Comparison of ENCODE assay signal across 19 mouse cellular contexts in genomic region chr8:70517940-70518643, GRCm38 (mm10). TPM values are rescaled to one million over a fixed set of nuclear protein-coding genes. Genes with fewer than 3 reads are reported as not detected.
DNase-seq lines count a peak whose midpoint lies in the region; ATAC-seq and TF ChIP-seq lines count a peak whose summit lies in the region.
"Had no signal": no experiment of that assay in that cellular context is flagged by ENCODE, and none has a peak within 500 bp of the region (broad histone marks: within the 10 kb centered on the region; RNA-seq: fewer than 3 reads in every experiment).

No protein-coding gene starts in this region.

- H3K27me3 ChIP-seq in liver, embryonic 12.5 days (replicated peaks), result no peaks in the 10 kb centered on the region
- H3K27me3 ChIP-seq in ES-Bruce4 (ENCODE audit: control insufficient read depth, insufficient read depth, low read length, poor library complexity, severe bottlenecking), result no peaks in the 10 kb centered on the region
- H3K27me3 ChIP-seq in intestine, embryonic 15.5 days (replicated peaks), result no peaks in the 10 kb centered on the region
- H3K27me3 ChIP-seq: forebrain, embryonic 12.5 days; heart, embryonic 15.5 days had no signal

- WGBS in liver, embryonic 12.5 days (ENCODE audit: insufficient replicate concordance), result 80% methylated on average over 10 of the region's 10 CpGs
- 76% methylated on average over 10 of the region's 10 CpGs for WGBS in intestine, embryonic 15.5 days

- no peaks in the 10 kb centered on the region for H3K9me3 ChIP-seq in liver, embryonic 12.5 days (replicated peaks)
- no peaks in the 10 kb centered on the region for H3K9me3 ChIP-seq in ES-Bruce4 (replicated peaks; ENCODE audit: control insufficient read depth, insufficient read depth, low read length, poor library complexity, severe bottlenecking)
- H3K9me3 ChIP-seq in intestine, embryonic 15.5 days, result no peaks in the 10 kb centered on the region
- H3K9me3 ChIP-seq: forebrain, embryonic 12.5 days; heart, embryonic 10.5 days; heart, embryonic 15.5 days had no signal

- H3K27ac ChIP-seq in liver, embryonic 12.5 days, result 0 out of 2 replicates have a peak overlapping the region, but pooled peaks have one; percentile 22
- no peak overlapping the region for H3K27ac ChIP-seq in ES-Bruce4 (ENCODE audit: insufficient read depth, low read length)
- H3K27ac ChIP-seq in intestine, embryonic 15.5 days, result no peak overlapping the region
- H3K27ac ChIP-seq: forebrain, embryonic 12.5 days; heart, embryonic 10.5 days; heart, embryonic 15.5 days; hindbrain, embryonic 14.5 days had no signal

- no peak overlapping the region for H3K9ac ChIP-seq in liver, embryonic 12.5 days
- peak overlapping the region; percentile 14; the same call in 1 of the 2 replicates for H3K9ac ChIP-seq in ES-Bruce4 (ENCODE audit: low read depth, poor library complexity, severe bottlenecking)
- no peak overlapping the region for H3K9ac ChIP-seq in intestine, embryonic 15.5 days
- H3K9ac ChIP-seq: forebrain, embryonic 12.5 days; heart, embryonic 15.5 days; hindbrain, embryonic 14.5 days had no signal

- ATAC-seq in liver, embryonic 12.5 days, result 0 out of 2 replicates have a peak, but pooled peaks have one; percentile 23
- no peak for ATAC-seq in intestine, embryonic 15.5 days
- ATAC-seq: forebrain, embryonic 16.5 days; intestine, embryonic 16.5 days had no signal

- DNase-seq in liver (no peak), ZHBTc4 (ENCODE audit: low read depth, low spot score) (peak; percentile 75)
- DNase-seq in spleen, adult 12 weeks (ENCODE audit: low spot score), result no peak
- DNase-seq in layer of hippocampus, adult 11-12 months (ENCODE audit: low spot score), result no peak
- DNase-seq: adrenal gland, postnatal 25 days; cerebellum, adult 18-20 months; cerebellum, postnatal 10 days; gastrocnemius, postnatal 10 days; heart, adult 18-20 months; heart, postnatal 14 days had no signal

- H3K36me3 ChIP-seq in liver, embryonic 12.5 days, result peaks cover 70% of the 10 kb centered on the region
- H3K36me3 ChIP-seq in ES-Bruce4 (ENCODE audit: control insufficient read depth, insufficient read depth, low read length, poor library complexity, severe bottlenecking), result peaks cover 43% of the 10 kb centered on the region
- H3K36me3 ChIP-seq in intestine, embryonic 15.5 days, result peaks cover 13% of the 10 kb centered on the region; the same call in 1 of the 2 replicates

- no peak for TF ChIP-seq POLR2A in ES-Bruce4 (IDR thresholded peaks at IDR 0.05; ENCODE audit: insufficient read depth, low read length)

- H3K4me2 ChIP-seq in liver, embryonic 12.5 days, result no peak overlapping the region
- no peak overlapping the region for H3K4me2 ChIP-seq in intestine, embryonic 15.5 days (replicated peaks)
- H3K4me2 ChIP-seq: forebrain, embryonic 12.5 days; heart, embryonic 15.5 days; hindbrain, embryonic 14.5 days had no signal

- no peak for TF ChIP-seq EP300 in ES-Bruce4 (IDR thresholded peaks at IDR 0.05; ENCODE audit: insufficient read depth, low read depth, low read length)

- peaks cover 24% of the 10 kb centered on the region for H3K4me1 ChIP-seq in liver, embryonic 12.5 days
- no peaks in the 10 kb centered on the region for H3K4me1 ChIP-seq in ES-Bruce4 (ENCODE audit: control insufficient read depth, insufficient read depth, low read length)
- peaks cover 10% of the 10 kb centered on the region; the same call in 1 of the 2 replicates for H3K4me1 ChIP-seq in intestine, embryonic 15.5 days (replicated peaks)

- TF ChIP-seq CTCF in ES-Bruce4 (IDR thresholded peaks at IDR 0.05; ENCODE audit: low read depth, low read length), result no peak

- no peak overlapping the region for H3K4me3 ChIP-seq in liver, embryonic 12.5 days
- no peak overlapping the region for H3K4me3 ChIP-seq in ES-Bruce4 (ENCODE audit: low read depth, low read length)
- no peak overlapping the region for H3K4me3 ChIP-seq in intestine, embryonic 15.5 days (replicated peaks)
- H3K4me3 ChIP-seq: forebrain, embryonic 12.5 days; heart, embryonic 10.5 days; heart, embryonic 15.5 days had no signal

RNA-seq across cellular contexts. Expression of gene Uba52, which starts 7.5 kb away (rescaled TPM):
- 841 and 876 TPM in 2 replicates for polyA plus RNA-seq in liver, embryonic 12.5 days (2016; fragmentation: Nextera tagmentation; extraction: Ambion mirVana)
- 1,157 and 1,272 TPM in 2 replicates for polyA plus RNA-seq in ES-Bruce4 (2011; ENCODE audit: insufficient read depth, insufficient read length, low read depth, missing spikeins)
- polyA plus RNA-seq in intestine, embryonic 15.5 days (2015; fragmentation: Nextera tagmentation; extraction: Ambion mirVana), result 957 and 992 TPM in 2 replicates

RNA-seq across cellular contexts. Expression of gene Fkbp8, which starts 9.4 kb away (rescaled TPM):
- 223 and 224 TPM in 2 replicates for polyA plus RNA-seq in liver, embryonic 12.5 days (2016; fragmentation: Nextera tagmentation; extraction: Ambion mirVana)
- polyA plus RNA-seq in ES-Bruce4 (2011; ENCODE audit: insufficient read depth, insufficient read length, low read depth, missing spikeins), result 80.5 and 87.3 TPM in 2 replicates
- polyA plus RNA-seq in intestine, embryonic 15.5 days (2015; fragmentation: Nextera tagmentation; extraction: Ambion mirVana), result 277 and 331 TPM in 2 replicates

RNA-seq across cellular contexts. Expression of gene Kxd1, which starts 9.7 kb away (rescaled TPM):
- polyA plus RNA-seq in liver, embryonic 12.5 days (2016; fragmentation: Nextera tagmentation; extraction: Ambion mirVana), result 44.7 and 45.0 TPM in 2 replicates
- polyA plus RNA-seq in ES-Bruce4 (2011; ENCODE audit: insufficient read depth, insufficient read length, low read depth, missing spikeins), result 57.4 and 63.5 TPM in 2 replicates
- 60.5 and 65.8 TPM in 2 replicates for polyA plus RNA-seq in intestine, embryonic 15.5 days (2015; fragmentation: Nextera tagmentation; extraction: Ambion mirVana)

RNA-seq across cellular contexts. Expression of gene Rex1bd, which starts 11.5 kb away (rescaled TPM):
- polyA plus RNA-seq in liver, embryonic 12.5 days (2016; fragmentation: Nextera tagmentation; extraction: Ambion mirVana), result 85.6 and 86.6 TPM in 2 replicates
- polyA plus RNA-seq in ES-Bruce4 (2011; ENCODE audit: insufficient read depth, insufficient read length, low read depth, missing spikeins), result 40.0 and 43.7 TPM in 2 replicates
- 121 and 132 TPM in 2 replicates for polyA plus RNA-seq in intestine, embryonic 15.5 days (2015; fragmentation: Nextera tagmentation; extraction: Ambion mirVana)

RNA-seq across cellular contexts. Expression of gene Ell, which starts 21.2 kb away (rescaled TPM):
- 13.1 TPM in 2 replicates for polyA plus RNA-seq in liver, embryonic 12.5 days (2016; fragmentation: Nextera tagmentation; extraction: Ambion mirVana)
- 12.4 and 13.2 TPM in 2 replicates for polyA plus RNA-seq in ES-Bruce4 (2011; ENCODE audit: insufficient read depth, insufficient read length, low read depth, missing spikeins)
- 15.9 TPM in 2 replicates for polyA plus RNA-seq in intestine, embryonic 15.5 days (2015; fragmentation: Nextera tagmentation; extraction: Ambion mirVana)
